Mouse (Mus musculus): ENCODE measurements at regions not wholly inside any gene's neighbourhood (a gene's known extent, or its start where the extent isn't known, plus 50 kb on each side); places are given as distances from the start of the nearest gene placed in this dataset.

GRCm38 (mm10) chr14:60515094-60515786 is 118.6 kb upstream of the Spata13 start:
- ATAC-seq (ENCODE audit: insufficient number of reproducible peaks, low FRiP score, low TSS enrichment, low read depth) (no peak), DNase-seq (ENCODE audit: low spot score) (no peak)
- Histone ChIP-seq H3K9me3 (ENCODE audit: control insufficient read depth, low read length) (no peaks in the 10 kb centered on the region), H3K27ac (replicated peaks; ENCODE audit: low read depth, low read length) (no peak overlapping the region), H3K4me2 (ENCODE audit: low read depth, severe bottlenecking) (no peak overlapping the region), H3K4me3 (ENCODE audit: low read depth, low read length) (no peak overlapping the region), H3K9ac (ENCODE audit: low read length) (no peak overlapping the region), H3K4me1 (ENCODE audit: control insufficient read depth, insufficient read depth, low read length) (no peaks in the 10 kb centered on the region), H3K36me3 (ENCODE audit: control insufficient read depth, insufficient read depth, low read length) (no peaks in the 10 kb centered on the region), H3K27me3 (ENCODE audit: control insufficient read depth, insufficient read depth, low read length) (no peaks in the 10 kb centered on the region)
- WGBS = 87% methylated on average over 12 of the region's 12 CpGs

DNA sequence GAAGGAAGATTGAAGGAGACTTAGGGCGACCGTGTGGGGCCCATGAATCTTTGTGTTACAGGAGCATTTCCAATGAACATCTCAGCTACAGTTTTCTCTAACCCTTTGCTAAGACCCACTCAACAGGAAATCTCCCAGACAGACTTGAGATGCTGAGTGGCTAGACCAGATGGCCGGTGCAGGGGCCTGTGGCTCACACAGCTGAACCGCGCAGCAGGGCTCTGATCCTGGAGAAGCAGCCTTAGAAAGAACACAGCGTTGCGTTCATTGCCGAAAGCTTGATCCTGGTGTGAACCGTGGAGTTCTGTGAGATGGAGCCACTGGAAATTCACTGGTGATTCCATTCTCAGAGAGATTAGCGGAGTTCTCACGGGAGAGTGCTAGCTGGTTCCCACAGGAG is 115.9 kb upstream of the Spata13 start:
- no peak overlapping the region for H3K4me2 ChIP-seq (ENCODE audit: low read depth, severe bottlenecking)
- no peaks in the 10 kb centered on the region for H3K4me1 ChIP-seq (ENCODE audit: control insufficient read depth, insufficient read depth, low read length)
- no peak overlapping the region for H3K9ac ChIP-seq (ENCODE audit: low read length)
- 91% methylated on average over 11 of the region's 11 CpGs for WGBS
- H3K36me3 ChIP-seq (ENCODE audit: control insufficient read depth, insufficient read depth, low read length) = no peaks in the 10 kb centered on the region
- DNase-seq (ENCODE audit: low spot score) (no peak), ATAC-seq (ENCODE audit: insufficient number of reproducible peaks, low FRiP score, low TSS enrichment, low read depth) (no peak)
- no peaks in the 10 kb centered on the region for H3K27me3 ChIP-seq (ENCODE audit: control insufficient read depth, insufficient read depth, low read length)
- H3K9me3 ChIP-seq (ENCODE audit: control insufficient read depth, low read length) = no peaks in the 10 kb centered on the region
- no peak overlapping the region for H3K4me3 ChIP-seq (ENCODE audit: low read depth, low read length)
- no peak overlapping the region for H3K27ac ChIP-seq (replicated peaks; ENCODE audit: low read depth, low read length)

GRCm38 (mm10) chr14:60523010-60523409 is 110.8 kb upstream of the Spata13 start:
- no peak overlapping the region for H3K4me3 ChIP-seq (ENCODE audit: low read depth, low read length)
- 60% methylated on average over 1 of the region's 1 CpGs for WGBS
- no peaks in the 10 kb centered on the region for H3K27me3 ChIP-seq (ENCODE audit: control insufficient read depth, insufficient read depth, low read length)
- no peak for DNase-seq (ENCODE audit: low spot score)
- 0 out of 2 replicates have a peak, but pooled peaks cover 3% of the 10 kb centered on the region for H3K4me1 ChIP-seq (ENCODE audit: control insufficient read depth, insufficient read depth, low read length)
- H3K36me3 ChIP-seq (ENCODE audit: control insufficient read depth, insufficient read depth, low read length) = no peaks in the 10 kb centered on the region
- ATAC-seq (ENCODE audit: insufficient number of reproducible peaks, low FRiP score, low TSS enrichment, low read depth) = no peak
- H3K4me2 ChIP-seq (ENCODE audit: low read depth, severe bottlenecking) = no peak overlapping the region
- no peak overlapping the region for H3K9ac ChIP-seq (ENCODE audit: low read length)
- H3K27ac ChIP-seq (replicated peaks; ENCODE audit: low read depth, low read length) = no peak overlapping the region
- no peaks in the 10 kb centered on the region for H3K9me3 ChIP-seq (ENCODE audit: control insufficient read depth, low read length)

- 73% methylated on average over 4 of the region's 4 CpGs for WGBS
- H3K36me3 ChIP-seq (ENCODE audit: control insufficient read depth, insufficient read depth, low read length) = no peaks in the 10 kb centered on the region
- H3K9me3 ChIP-seq (ENCODE audit: control insufficient read depth, low read length) = no peaks in the 10 kb centered on the region
- H3K27ac ChIP-seq (replicated peaks; ENCODE audit: low read depth, low read length) = no peak overlapping the region
- H3K4me1 ChIP-seq (ENCODE audit: control insufficient read depth, insufficient read depth, low read length) = 0 out of 2 replicates have a peak, but pooled peaks cover 3% of the 10 kb centered on the region
- no peak for DNase-seq (ENCODE audit: low spot score)
- no peak overlapping the region for H3K4me3 ChIP-seq (ENCODE audit: low read depth, low read length)
- no peak overlapping the region for H3K9ac ChIP-seq (ENCODE audit: low read length)
- no peaks in the 10 kb centered on the region for H3K27me3 ChIP-seq (ENCODE audit: control insufficient read depth, insufficient read depth, low read length)
- H3K4me2 ChIP-seq (ENCODE audit: low read depth, severe bottlenecking) = no peak overlapping the region
- ATAC-seq (ENCODE audit: insufficient number of reproducible peaks, low FRiP score, low TSS enrichment, low read depth) = no peak
Observed at GRCm38 (mm10) chr14:60524869-60525268, 108.9 kb upstream of the Spata13 start.

- H3K4me2 ChIP-seq (ENCODE audit: low read depth, severe bottlenecking) = no peak overlapping the region
- no peaks in the 10 kb centered on the region for H3K36me3 ChIP-seq (ENCODE audit: control insufficient read depth, insufficient read depth, low read length)
- 74% methylated on average over 13 of the region's 13 CpGs for WGBS
- DNase-seq (ENCODE audit: low spot score) = peak; percentile 83
- no peak overlapping the region for H3K27ac ChIP-seq (replicated peaks; ENCODE audit: low read depth, low read length)
- no peak for ATAC-seq (ENCODE audit: insufficient number of reproducible peaks, low FRiP score, low TSS enrichment, low read depth)
- H3K9me3 ChIP-seq (ENCODE audit: control insufficient read depth, low read length) = no peaks in the 10 kb centered on the region
- H3K4me3 ChIP-seq (ENCODE audit: low read depth, low read length) = no peak overlapping the region
- no peak overlapping the region for H3K9ac ChIP-seq (ENCODE audit: low read length)
- no peaks in the 10 kb centered on the region for H3K27me3 ChIP-seq (ENCODE audit: control insufficient read depth, insufficient read depth, low read length)
- 0 out of 2 replicates have a peak, but pooled peaks cover 3% of the 10 kb centered on the region for H3K4me1 ChIP-seq (ENCODE audit: control insufficient read depth, insufficient read depth, low read length)
Observed at GRCm38 (mm10) chr14:60525284-60525962, 108.4 kb upstream of the Spata13 start.

- Histone ChIP-seq H3K9me3 (ENCODE audit: control insufficient read depth, low read length) (no peaks in the 10 kb centered on the region), H3K4me3 (ENCODE audit: low read depth, low read length) (no peak overlapping the region), H3K4me1 (ENCODE audit: control insufficient read depth, insufficient read depth, low read length) (0 out of 2 replicates have a peak, but pooled peaks cover 3% of the 10 kb centered on the region), H3K27me3 (ENCODE audit: control insufficient read depth, insufficient read depth, low read length) (no peaks in the 10 kb centered on the region), H3K36me3 (ENCODE audit: control insufficient read depth, insufficient read depth, low read length) (no peaks in the 10 kb centered on the region), H3K4me2 (ENCODE audit: low read depth, severe bottlenecking) (no peak overlapping the region), H3K27ac (replicated peaks; ENCODE audit: low read depth, low read length) (no peak overlapping the region), H3K9ac (ENCODE audit: low read length) (no peak overlapping the region)
- 71% methylated on average over 3 of the region's 3 CpGs for WGBS
- ATAC-seq (ENCODE audit: insufficient number of reproducible peaks, low FRiP score, low TSS enrichment, low read depth) = no peak
- no peak for DNase-seq (ENCODE audit: low spot score)
Observed at GRCm38 (mm10) chr14:60525979-60526378, 107.8 kb upstream of the Spata13 start.

GRCm38 (mm10) chr14:60526832-60527231 is 107.0 kb upstream of the Spata13 start:
- H3K4me3 ChIP-seq (ENCODE audit: low read depth, low read length) = no peak overlapping the region
- 86% methylated on average over 10 of the region's 10 CpGs for WGBS
- no peak overlapping the region for H3K27ac ChIP-seq (replicated peaks; ENCODE audit: low read depth, low read length)
- no peak overlapping the region for H3K9ac ChIP-seq (ENCODE audit: low read length)
- ATAC-seq (ENCODE audit: insufficient number of reproducible peaks, low FRiP score, low TSS enrichment, low read depth) = no peak
- DNase-seq (ENCODE audit: low spot score) = no peak
- H3K27me3 ChIP-seq (ENCODE audit: control insufficient read depth, insufficient read depth, low read length) = no peaks in the 10 kb centered on the region
- H3K9me3 ChIP-seq (ENCODE audit: control insufficient read depth, low read length) = no peaks in the 10 kb centered on the region
- H3K4me2 ChIP-seq (ENCODE audit: low read depth, severe bottlenecking) = no peak overlapping the region
- H3K36me3 ChIP-seq (ENCODE audit: control insufficient read depth, insufficient read depth, low read length) = no peaks in the 10 kb centered on the region
- H3K4me1 ChIP-seq (ENCODE audit: control insufficient read depth, insufficient read depth, low read length) = 0 out of 2 replicates have a peak, but pooled peaks cover 3% of the 10 kb centered on the region

- no peak overlapping the region for H3K9ac ChIP-seq (ENCODE audit: low read length)
- WGBS = 92% methylated on average over 5 of the region's 5 CpGs
- H3K9me3 ChIP-seq (ENCODE audit: control insufficient read depth, low read length) = no peaks in the 10 kb centered on the region
- no peak overlapping the region for H3K27ac ChIP-seq (replicated peaks; ENCODE audit: low read depth, low read length)
- no peak for ATAC-seq (ENCODE audit: insufficient number of reproducible peaks, low FRiP score, low TSS enrichment, low read depth)
- 0 out of 2 replicates have a peak, but pooled peaks cover 3% of the 10 kb centered on the region for H3K4me1 ChIP-seq (ENCODE audit: control insufficient read depth, insufficient read depth, low read length)
- no peak for DNase-seq (ENCODE audit: low spot score)
- H3K36me3 ChIP-seq (ENCODE audit: control insufficient read depth, insufficient read depth, low read length) = no peaks in the 10 kb centered on the region
- no peaks in the 10 kb centered on the region for H3K27me3 ChIP-seq (ENCODE audit: control insufficient read depth, insufficient read depth, low read length)
- no peak overlapping the region for H3K4me2 ChIP-seq (ENCODE audit: low read depth, severe bottlenecking)
- no peak overlapping the region for H3K4me3 ChIP-seq (ENCODE audit: low read depth, low read length)
Observed at GRCm38 (mm10) chr14:60527951-60528350, 105.8 kb upstream of the Spata13 start.

Measured in limb, embryonic 11.5 days (tissue).